Comparison of ENCODE assay signal across 7 mouse cellular contexts in the genomic region with DNA sequence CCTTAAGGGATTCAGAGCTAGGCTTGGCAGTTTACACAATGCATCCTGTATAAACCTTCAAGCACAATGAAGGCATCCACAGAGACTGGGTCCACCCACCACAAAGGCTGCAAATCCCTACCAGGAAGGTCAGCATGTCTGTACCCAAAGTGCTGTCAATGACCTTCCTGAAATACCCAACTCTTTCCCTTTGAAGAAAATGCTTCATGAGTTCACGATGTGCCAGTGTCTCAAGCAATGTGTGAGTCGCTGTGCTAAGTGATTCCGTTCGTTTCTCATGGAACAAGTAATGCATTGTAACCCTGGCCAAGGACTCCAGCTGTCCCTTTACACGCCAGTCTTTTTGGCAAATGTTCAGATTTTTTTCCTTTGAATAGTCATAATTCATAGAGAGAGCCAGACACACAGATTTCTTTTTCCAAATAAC.
DNase-seq lines count a peak whose midpoint lies in the region; ATAC-seq and TF ChIP-seq lines count a peak whose summit lies in the region.

No protein-coding gene starts in this region.

- H3K27ac ChIP-seq in limb, embryonic 12.5 days, result peak overlapping the region; percentile 85
- H3K27ac ChIP-seq in limb, embryonic 10.5 days, result no peak overlapping the region
- peak overlapping the region; percentile 40; the same call in 1 of the 2 replicates for H3K27ac ChIP-seq in limb, embryonic 14.5 days (replicated peaks; ENCODE audit: low read depth, low read length)
- H3K27ac ChIP-seq in kidney, adult 2 months (ENCODE audit: insufficient read depth, low read depth, low read length), result no peak overlapping the region

- no peak overlapping the region for H3K9ac ChIP-seq in limb, embryonic 12.5 days (replicated peaks)
- no peak overlapping the region for H3K9ac ChIP-seq in limb, embryonic 14.5 days (ENCODE audit: low read depth, low read length, severe bottlenecking)

- no peak for TF ChIP-seq POLR2A in limb, embryonic 14.5 days (IDR thresholded peaks at IDR 0.05; ENCODE audit: borderline replicate concordance, extremely low read depth, insufficient read depth, insufficient read length)
- TF ChIP-seq POLR2A in kidney, adult 2 months (IDR thresholded peaks at IDR 0.05; ENCODE audit: low read depth, low read length), result no peak

- DNase-seq in limb, embryonic 10.5 days (ENCODE audit: low spot score), result no peak
- DNase-seq in cerebellum, postnatal 14 days, result peak; percentile 5 to 30
- peak; percentile 5 for DNase-seq in gastrocnemius, postnatal 10 days
- peak; percentile 83 for DNase-seq in limb, embryonic 14.5 days (ENCODE audit: low spot score)
- DNase-seq in yolk sac, embryonic 10.5 days (ENCODE audit: low spot score), result no peak
- DNase-seq in kidney, adult 2 months, result no peak

- H3K4me2 ChIP-seq in limb, embryonic 12.5 days, result no peak overlapping the region
- no peak overlapping the region for H3K4me2 ChIP-seq in limb, embryonic 14.5 days (replicated peaks; ENCODE audit: low read depth, low read length, severe bottlenecking)

- no peaks in the 10 kb centered on the region for H3K9me3 ChIP-seq in limb, embryonic 12.5 days
- no peaks in the 10 kb centered on the region for H3K9me3 ChIP-seq in limb, embryonic 10.5 days (replicated peaks)
- no peaks in the 10 kb centered on the region for H3K9me3 ChIP-seq in limb, embryonic 14.5 days (ENCODE audit: control insufficient read depth, low read length)

- H3K36me3 ChIP-seq in limb, embryonic 12.5 days, result no peaks in the 10 kb centered on the region
- H3K36me3 ChIP-seq in limb, embryonic 10.5 days, result no peaks in the 10 kb centered on the region
- H3K36me3 ChIP-seq in limb, embryonic 14.5 days (ENCODE audit: control insufficient read depth, insufficient read depth, low read length), result no peaks in the 10 kb centered on the region
- H3K36me3 ChIP-seq in kidney, adult 2 months (ENCODE audit: control insufficient read depth, insufficient read depth, low read length), result no peaks in the 10 kb centered on the region

- WGBS in limb, embryonic 12.5 days, result 50% methylated on average over 5 of the region's 5 CpGs
- 85% methylated on average over 5 of the region's 5 CpGs for WGBS in limb, embryonic 10.5 days
- 34% methylated on average over 5 of the region's 5 CpGs for WGBS in limb, embryonic 14.5 days
- WGBS in kidney, adult 2 months, result 48% methylated on average over 5 of the region's 5 CpGs

- no peaks in the 10 kb centered on the region for H3K4me1 ChIP-seq in limb, embryonic 12.5 days (replicated peaks)
- no peaks in the 10 kb centered on the region for H3K4me1 ChIP-seq in limb, embryonic 10.5 days
- H3K4me1 ChIP-seq in limb, embryonic 14.5 days (ENCODE audit: control insufficient read depth, insufficient read depth, low read length), result peaks cover 7% of the 10 kb centered on the region
- H3K4me1 ChIP-seq in kidney, adult 2 months (ENCODE audit: control insufficient read depth, insufficient read depth, low read length), result no peaks in the 10 kb centered on the region

- ATAC-seq in limb, embryonic 12.5 days (ENCODE audit: insufficient number of reproducible peaks, insufficient read depth, low FRiP score, low TSS enrichment, low read depth), result peak; percentile 78
- peak; percentile 83 for ATAC-seq in limb, embryonic 14.5 days (ENCODE audit: low FRiP score, low read depth)

- no peak for TF ChIP-seq CTCF in kidney, adult 2 months (conservative IDR thresholded peaks at IDR 0.05; ENCODE audit: insufficient read depth, insufficient read length, low read depth, low read length)

- H3K27me3 ChIP-seq in limb, embryonic 12.5 days, result no peaks in the 10 kb centered on the region
- H3K27me3 ChIP-seq in limb, embryonic 10.5 days (ENCODE audit: low read depth, poor library complexity, severe bottlenecking), result no peaks in the 10 kb centered on the region
- H3K27me3 ChIP-seq in limb, embryonic 14.5 days (ENCODE audit: control insufficient read depth, insufficient read depth, low read length), result no peaks in the 10 kb centered on the region
- no peaks in the 10 kb centered on the region for H3K27me3 ChIP-seq in kidney, adult 2 months (replicated peaks; ENCODE audit: control insufficient read depth, insufficient read depth, low read length)

- H3K4me3 ChIP-seq in limb, embryonic 12.5 days (replicated peaks), result no peak overlapping the region
- no peak overlapping the region for H3K4me3 ChIP-seq in limb, embryonic 10.5 days
- H3K4me3 ChIP-seq in limb, embryonic 14.5 days (replicated peaks; ENCODE audit: low read length), result no peak overlapping the region
- H3K4me3 ChIP-seq in kidney, adult 2 months (ENCODE audit: insufficient read depth, low read depth, low read length), result no peak overlapping the region

Comparison
In these comparisons a context has a peak if more than half of its experiments do, and no peak if none do; other contexts are left out.
1. H3K27ac ChIP-seq: peak in limb, embryonic 12.5 days (single experiment) and limb, embryonic 14.5 days (single experiment); none in limb, embryonic 10.5 days (single experiment) and kidney, adult 2 months (single experiment).
2. DNase-seq: peak in cerebellum, postnatal 14 days (2 of 2), gastrocnemius, postnatal 10 days (single experiment) and limb, embryonic 14.5 days (single experiment); none in limb, embryonic 10.5 days (single experiment), yolk sac, embryonic 10.5 days (single experiment) and kidney, adult 2 months (single experiment).